Mouse (Mus musculus) neural tube, embryonic 10.5 days (tissue): Measurements from ENCODE around the gene Ddi2.
"Not testable (repeated sequence)": the region's sequence is repeated elsewhere in the genome, so short reads cannot be mapped to it uniquely, and the experiment has no call there.

ENCODE experiments used
- DNase-seq: peaks from one replicate; pipeline ENCODE4 v3.0.0-alpha.2; 2017; ENCODE audit warnings: low spot score; ENCODE audit errors: extremely low spot score

The Ddi2 gene

GRCm38 (mm10) chr4:141722731-141723672 is at the start of gene Ddi2:
Gene Ddi2 (minus strand): TSS chr4:141723419.
- peak; percentile 87 for DNase-seq

GRCm38 (mm10) chr4:141773019-141773418 is 49.8 kb upstream of the Ddi2 start:
- not testable (repeated sequence) for DNase-seq

GRCm38 (mm10) chr4:141771823-141772222 is 48.6 kb upstream of the Ddi2 start:
- DNase-seq: no peak

GRCm38 (mm10) chr4:141769501-141770160 is 46.4 kb upstream of the Ddi2 start:
- no peak for DNase-seq

GRCm38 (mm10) chr4:141767353-141768036 is 44.3 kb upstream of the Ddi2 start:
- no peak for DNase-seq

- no peak for DNase-seq
These were observed 43.6 kb upstream of the Ddi2 start for GRCm38 (mm10) chr4:141766668-141767352.

GRCm38 (mm10) chr4:141766316-141766667 is 43.1 kb upstream of the Ddi2 start:
- no peak for DNase-seq

- DNase-seq: no peak
These were observed 41.8 kb upstream of the Ddi2 start for GRCm38 (mm10) chr4:141765008-141765407.

GRCm38 (mm10) chr4:141763476-141763875 is 40.3 kb upstream of the Ddi2 start:
- no peak for DNase-seq

- DNase-seq: no peak
These were observed 38.9 kb upstream of the Ddi2 start for GRCm38 (mm10) chr4:141762102-141762598.

GRCm38 (mm10) chr4:141760942-141761341 is 37.7 kb upstream of the Ddi2 start:
- no peak for DNase-seq

GRCm38 (mm10) chr4:141758874-141759542 is 35.8 kb upstream of the Ddi2 start:
- DNase-seq: no peak

- no peak for DNase-seq
These were observed 33.9 kb upstream of the Ddi2 start for GRCm38 (mm10) chr4:141757124-141757523.

- DNase-seq: no peak
These were observed 32.2 kb upstream of the Ddi2 start for GRCm38 (mm10) chr4:141755375-141755930.

- peak; percentile 33 for DNase-seq
These were observed 28.8 kb upstream of the Ddi2 start for GRCm38 (mm10) chr4:141752076-141752421.

GRCm38 (mm10) chr4:141751419-141752075 is 28.3 kb upstream of the Ddi2 start:
- DNase-seq: no peak

GRCm38 (mm10) chr4:141750826-141751225 is 27.6 kb upstream of the Ddi2 start:
- DNase-seq: no peak

- no peak for DNase-seq
These were observed 26.3 kb upstream of the Ddi2 start for GRCm38 (mm10) chr4:141749557-141749956.

- DNase-seq: no peak
These were observed 23.5 kb upstream of the Ddi2 start, which contains the start of gene Agmat for GRCm38 (mm10) chr4:141746578-141747346. Gene Agmat (plus strand): TSS chr4:141746672.
